8 mouse cellular contexts compared by ENCODE assay signal in the genomic region with DNA sequence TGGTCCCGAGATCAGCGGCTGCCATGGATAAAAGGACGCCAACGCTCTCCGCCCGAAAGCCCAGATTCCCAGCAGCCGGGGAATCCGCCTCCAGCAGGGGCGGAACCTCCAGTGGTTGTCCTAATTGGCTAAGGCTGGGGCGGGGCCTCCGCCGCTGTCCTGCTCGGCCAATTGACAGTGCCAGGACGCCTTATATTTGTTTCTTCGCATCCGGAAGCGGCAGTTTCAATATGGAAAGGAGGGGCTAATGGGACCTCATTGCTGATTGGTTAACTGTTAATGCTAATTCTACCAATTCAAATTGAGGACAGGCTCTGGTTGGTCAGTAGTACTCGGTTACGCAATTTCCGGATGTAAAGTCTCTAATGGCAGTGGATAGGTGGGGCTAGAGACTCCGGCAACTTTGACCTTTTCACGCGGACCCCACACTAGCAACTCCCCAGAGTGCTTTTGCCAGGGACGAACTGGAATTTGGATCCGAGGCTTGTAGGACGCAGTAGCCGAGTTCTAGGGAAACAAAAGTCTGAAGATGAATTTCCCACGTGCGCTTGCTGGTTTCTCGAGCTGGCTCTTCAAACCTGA. TPM values are rescaled to one million over a fixed set of nuclear protein-coding genes. Genes with fewer than 3 reads are reported as not detected.
DNase-seq lines count a peak whose midpoint lies in the region; ATAC-seq and TF ChIP-seq lines count a peak whose summit lies in the region.

A gene (minus strand): TSS at position 367 of the 582 bp plus-strand sequence.
A gene (plus strand): TSS at position 530 of the 582 bp plus-strand sequence.

- H3K9me3 ChIP-seq in hindbrain, embryonic 13.5 days = no peaks in the 10 kb centered on the region

- WGBS in hindbrain, embryonic 13.5 days = under 1% methylated on average over 30 of the region's 30 CpGs

- in situ Hi-C loops in Patski (cut with MboI; ENCODE audit: low pct_unique_long_range_greater_than_20kb) = no loop called here

- H3K4me2 ChIP-seq in hindbrain, embryonic 13.5 days = peak within 1 kb of the TSS; percentile 71

- DNase-seq in Patski (ENCODE audit: low read depth, low spot score) = peak; percentile 91
- peak; percentile 90 to 92 for DNase-seq in cerebellum, postnatal 14 days
- peak; percentile 94 to 96 for DNase-seq in frontal cortex, postnatal 14 days (ENCODE audit: low spot score in 2 of 2)
- DNase-seq in layer of hippocampus, postnatal 25 days (ENCODE audit: extremely low spot score in 1 of 2, low spot score in 1 of 2) = peak; percentile 75 to 80
- peak; percentile 99 for DNase-seq in lung, postnatal 25 days (ENCODE audit: low spot score)
- peak; percentile 96 for DNase-seq in retina, embryonic 14.5 days (ENCODE audit: low spot score)
- peak; percentile 89 for DNase-seq in thymus, postnatal 4 days

- POLR2A ChIA-PET in Patski (lab: Charles Lee) = no interaction called here

- no peak for TF ChIP-seq CTCF in Patski (IDR thresholded peaks at IDR 0.05)

- H3K9ac ChIP-seq in hindbrain, embryonic 13.5 days = peak within 1 kb of the TSS; percentile 80

- no peaks in the 10 kb centered on the region for H3K27me3 ChIP-seq in Patski
- H3K27me3 ChIP-seq in hindbrain, embryonic 13.5 days = no peaks in the 10 kb centered on the region

- H3K36me3 ChIP-seq in hindbrain, embryonic 13.5 days = peaks cover 41% of the 10 kb centered on the region

- peak within 1 kb of the TSS; percentile 83 for H3K27ac ChIP-seq in hindbrain, embryonic 13.5 days

- CTCF ChIA-PET in Patski (lab: Charles Lee) = interaction anchor here (1.7 kb wide), 1 partner anchor 16 kb away, joined by 5 read pairs; no protein-coding TSS in a partner anchor

- H3K4me3 ChIP-seq in hindbrain, embryonic 13.5 days = peak within 1 kb of the TSS; percentile 79

- peak; percentile 98 for ATAC-seq in Patski
- peak; percentile 97 for ATAC-seq in hindbrain, embryonic 13.5 days (ENCODE audit: low FRiP score)

- H3K4me1 ChIP-seq in hindbrain, embryonic 13.5 days (replicated peaks) = peaks cover 26% of the 10 kb centered on the region

RNA-seq across cellular contexts. Expression of the first gene that starts in this region (rescaled TPM):
- 14.4 TPM for polyA plus RNA-seq in Patski (2021)
- polyA plus RNA-seq in hindbrain, embryonic 13.5 days (2015; fragmentation: Nextera tagmentation; extraction: Ambion mirVana) = 43.3 and 46.5 TPM in 2 replicates
- total RNA-seq in layer of hippocampus, postnatal 25 days (2021) = 10 to 100 TPM; 15.2 to 26.5 TPM

RNA-seq across cellular contexts. Expression of the second gene that starts in this region (rescaled TPM):
- 9.3 TPM for polyA plus RNA-seq in Patski (2021)
- polyA plus RNA-seq in hindbrain, embryonic 13.5 days (2015; fragmentation: Nextera tagmentation; extraction: Ambion mirVana) = 10.9 and 12.0 TPM in 2 replicates
- 1 to 10 TPM; 7.9 to 8.5 TPM for total RNA-seq in layer of hippocampus, postnatal 25 days (2021)

Comparison
In these comparisons a context has a peak if more than half of its experiments do, and no peak if none do; other contexts are left out.
1. Peak in every context shown above with its lines: DNase-seq, ATAC-seq, H3K4me3 ChIP-seq and H3K27ac ChIP-seq.